Mouse (Mus musculus) heart, adult 2 months (tissue): ENCODE results near the gene Kirrel3.

Source experiments
- CTCF ChIP-seq: fragments of 200-600 bp; IDR thresholded peaks from 2 replicates; pipeline ENCODE4 v1.8.1; 2022; ENCODE audit warnings: antibody characterized with exemption, mild to moderate bottlenecking, moderate library complexity
- EP300 ChIP-seq: fragments of 200-500 bp; IDR thresholded peaks from 2 replicates; pipeline ENCODE4 v1.6.1; 2011; ENCODE audit warnings: low read depth, low read length, control low read depth; ENCODE audit not compliant: insufficient read depth
- POLR2A ChIP-seq: fragments of 200-500 bp; IDR thresholded peaks from 2 replicates; pipeline ENCODE4 v1.6.1; 2011; ENCODE audit warnings: mild to moderate bottlenecking, low read depth, low read length, control low read depth; ENCODE audit not compliant: insufficient read depth

DNA sequence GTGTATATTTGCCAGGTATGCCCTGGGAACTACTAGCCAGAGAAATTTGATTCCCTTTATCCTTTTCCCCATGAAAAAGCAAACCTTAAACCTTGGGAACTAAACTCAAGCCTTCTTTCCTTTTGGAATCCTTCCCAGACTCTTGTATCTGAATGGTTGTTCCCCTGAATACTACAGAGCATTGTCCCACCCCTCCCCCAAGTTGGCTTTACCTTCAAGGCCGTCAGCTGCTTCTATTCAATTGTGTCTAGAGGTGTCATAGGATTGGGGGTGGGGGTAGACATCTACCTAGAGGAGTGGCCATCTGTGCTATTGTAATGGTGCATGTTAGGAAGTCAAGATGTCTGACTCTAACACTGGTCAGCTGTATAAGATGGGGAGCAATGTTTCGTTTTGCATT lies 351.1 kb downstream of the Kirrel3 start:
- TF ChIP-seq CTCF (no peak), POLR2A (no peak), EP300 (no peak)
